Mouse (Mus musculus): ENCODE results near the gene Atg14. TPM values are rescaled to one million over a fixed set of nuclear protein-coding genes. Genes with fewer than 3 reads are reported as not detected.
A peak's percentile ranks its signal among the peaks of the same experiment; 100 is the strongest.

Gene Atg14
- polyA plus RNA-seq, 1 experiment from 2014 or later = 10.2 TPM

DNA sequence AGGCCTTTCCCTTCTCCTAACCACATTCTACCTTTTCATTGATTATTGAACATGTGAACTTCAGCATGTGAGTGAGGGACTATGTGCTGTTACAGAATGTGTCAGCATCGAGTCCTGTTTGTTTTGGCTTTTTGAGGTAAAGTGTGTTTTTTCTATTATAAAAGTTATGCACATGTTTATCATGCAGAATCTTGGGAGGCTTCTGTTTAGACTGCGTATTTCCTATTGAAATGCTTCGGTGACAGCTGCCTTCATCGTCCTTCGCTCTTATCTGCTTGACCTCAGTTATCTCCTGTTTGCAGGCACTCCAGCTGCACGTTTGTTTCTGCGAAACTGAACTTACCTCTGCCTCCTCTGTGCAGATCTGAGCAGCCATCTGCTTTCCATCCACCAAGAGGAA lies 48.1 kb downstream of the Atg14 start:
- no peak overlapping the region for H3K4me3 ChIP-seq (ENCODE audit: low read depth, low read length)
- peak; percentile 98 for ATAC-seq (replicated peaks; ENCODE audit: low FRiP score)
- H3K27ac ChIP-seq (ENCODE audit: low read depth, low read length) = peak overlapping the region; percentile 91
- no peak for DNase-seq (ENCODE audit: low spot score)
- peak overlapping the region; percentile 50 for H3K4me2 ChIP-seq
- WGBS = 13% methylated on average over 7 of the region's 7 CpGs
- peaks cover 47% of the 10 kb centered on the region for H3K4me1 ChIP-seq (replicated peaks; ENCODE audit: control insufficient read depth, insufficient read depth, low read length)
- no peaks in the 10 kb centered on the region for H3K27me3 ChIP-seq (replicated peaks; ENCODE audit: control insufficient read depth, insufficient read depth, low read length)
- no peaks in the 10 kb centered on the region for H3K36me3 ChIP-seq (ENCODE audit: control insufficient read depth, insufficient read depth, low read length)
- 0 out of 2 replicates have a peak overlapping the region, but pooled peaks have one; percentile 35 for H3K9ac ChIP-seq (ENCODE audit: low read depth, low read length)
- H3K9me3 ChIP-seq (ENCODE audit: control insufficient read depth, low read length) = no peaks in the 10 kb centered on the region

DNA sequence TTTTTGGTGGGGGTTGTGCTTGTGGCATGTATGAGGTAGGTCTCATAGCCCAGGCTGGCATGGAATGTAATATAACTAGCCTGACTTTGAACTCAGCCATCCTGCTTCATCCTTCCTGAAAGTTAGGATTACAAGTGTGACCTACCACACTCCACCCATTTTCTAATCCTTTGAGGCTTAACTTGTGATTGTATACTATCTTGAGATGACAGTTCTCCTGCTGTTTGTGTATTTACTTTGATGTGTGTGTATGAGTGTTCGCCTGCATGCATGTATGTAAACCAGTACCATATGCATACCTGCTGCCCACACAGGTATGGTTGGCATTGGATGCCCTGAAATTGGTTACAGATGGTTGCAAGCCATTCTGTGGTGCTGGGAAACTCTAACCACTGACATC lies 48.8 kb downstream of the Atg14 start:
- H3K4me2 ChIP-seq = peak overlapping the region; percentile 50

DNA sequence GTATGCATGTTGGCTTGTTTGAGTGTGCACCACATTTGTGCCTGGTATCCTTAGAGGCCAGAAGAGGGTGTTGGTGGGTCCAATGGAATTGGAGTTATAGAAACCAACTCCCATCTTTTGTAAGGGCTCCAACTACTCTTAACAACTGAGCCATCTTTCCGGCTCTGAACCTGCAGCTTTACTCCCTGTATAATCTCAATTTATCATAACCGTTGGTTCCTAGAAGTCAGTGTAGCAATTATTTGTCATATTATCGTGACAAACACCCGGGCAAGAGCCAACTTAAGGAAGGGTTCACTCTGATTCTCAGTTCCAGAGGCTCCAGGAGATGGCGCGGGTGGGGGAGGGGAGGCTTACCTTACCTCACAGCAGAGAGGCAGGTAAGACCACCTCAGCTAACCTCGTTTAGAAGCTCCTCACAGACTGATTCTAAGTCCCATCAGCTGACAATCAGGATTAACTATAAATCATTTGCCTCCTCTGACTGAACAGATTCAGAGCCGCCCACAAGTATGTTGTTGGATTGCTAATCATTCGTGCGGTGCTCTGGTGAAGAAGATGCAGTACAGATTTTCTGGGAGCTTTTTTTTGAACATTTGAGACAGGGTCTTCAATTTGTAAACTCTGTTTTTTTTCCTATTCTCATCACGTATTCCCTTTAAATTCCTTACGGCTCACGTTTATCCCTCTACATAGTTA lies 49.5 kb downstream of the Atg14 start:
- Histone ChIP-seq H3K4me1 (replicated peaks; ENCODE audit: control insufficient read depth, insufficient read depth, low read length) (peaks cover 41% of the 10 kb centered on the region), H3K4me3 (ENCODE audit: low read depth, low read length) (no peak overlapping the region), H3K27me3 (replicated peaks; ENCODE audit: control insufficient read depth, insufficient read depth, low read length) (no peaks in the 10 kb centered on the region), H3K9ac (ENCODE audit: low read depth, low read length) (no peak overlapping the region), H3K9me3 (ENCODE audit: control insufficient read depth, low read length) (no peaks in the 10 kb centered on the region), H3K27ac (ENCODE audit: low read depth, low read length) (peak overlapping the region; percentile 91; the same call in 1 of the 2 replicates), H3K36me3 (ENCODE audit: control insufficient read depth, insufficient read depth, low read length) (no peaks in the 10 kb centered on the region), H3K4me2 (no peak overlapping the region)
- ATAC-seq (replicated peaks; ENCODE audit: low FRiP score) = no peak
- 75% methylated on average over 13 of the region's 13 CpGs for WGBS
- DNase-seq (ENCODE audit: low spot score) = no peak

More for the DNA sequence above, 48.8 kb downstream of the Atg14 start:
- Histone ChIP-seq H3K27me3 (replicated peaks; ENCODE audit: control insufficient read depth, insufficient read depth, low read length) (no peaks in the 10 kb centered on the region), H3K4me3 (ENCODE audit: low read depth, low read length) (no peak overlapping the region), H3K9ac (ENCODE audit: low read depth, low read length) (no peak overlapping the region), H3K4me1 (replicated peaks; ENCODE audit: control insufficient read depth, insufficient read depth, low read length) (peaks cover 40% of the 10 kb centered on the region), H3K36me3 (ENCODE audit: control insufficient read depth, insufficient read depth, low read length) (no peaks in the 10 kb centered on the region), H3K9me3 (ENCODE audit: control insufficient read depth, low read length) (no peaks in the 10 kb centered on the region), H3K27ac (ENCODE audit: low read depth, low read length) (peak overlapping the region; percentile 91)
- ATAC-seq (replicated peaks; ENCODE audit: low FRiP score) (no peak), DNase-seq (ENCODE audit: low spot score) (no peak)
- WGBS = 65% methylated on average over 1 of the region's 1 CpGs

DNA sequence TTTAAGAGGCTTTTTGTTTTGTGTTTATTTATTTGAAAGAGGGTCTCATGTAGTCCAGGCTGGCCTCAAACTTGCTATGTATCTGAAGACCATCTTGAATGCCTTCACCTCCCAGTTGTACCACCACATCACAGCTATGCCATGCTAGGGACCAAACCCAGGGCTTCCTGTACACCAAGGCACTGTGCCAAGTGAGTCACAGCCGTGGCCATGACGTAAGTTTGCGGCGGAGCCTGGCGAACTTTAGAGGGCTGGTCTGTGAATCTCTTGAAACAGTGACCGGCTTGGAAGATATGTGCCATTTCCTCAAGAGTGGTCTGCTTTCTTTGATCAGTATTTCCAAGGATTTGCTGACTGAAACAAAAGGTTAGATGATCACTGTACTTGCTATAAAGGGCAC lies 51.8 kb downstream of the Atg14 start:
- Histone ChIP-seq H3K4me3 (ENCODE audit: low read depth, low read length) (no peak overlapping the region), H3K9ac (ENCODE audit: low read depth, low read length) (no peak overlapping the region), H3K27ac (ENCODE audit: low read depth, low read length) (no peak overlapping the region), H3K36me3 (ENCODE audit: control insufficient read depth, insufficient read depth, low read length) (no peaks in the 10 kb centered on the region), H3K4me2 (no peak overlapping the region), H3K4me1 (replicated peaks; ENCODE audit: control insufficient read depth, insufficient read depth, low read length) (peaks cover 42% of the 10 kb centered on the region), H3K27me3 (replicated peaks; ENCODE audit: control insufficient read depth, insufficient read depth, low read length) (no peaks in the 10 kb centered on the region), H3K9me3 (ENCODE audit: control insufficient read depth, low read length) (no peaks in the 10 kb centered on the region)
- ATAC-seq (replicated peaks; ENCODE audit: low FRiP score) = no peak
- WGBS = 92% methylated on average over 6 of the region's 6 CpGs
- DNase-seq (ENCODE audit: low spot score) = no peak

DNA sequence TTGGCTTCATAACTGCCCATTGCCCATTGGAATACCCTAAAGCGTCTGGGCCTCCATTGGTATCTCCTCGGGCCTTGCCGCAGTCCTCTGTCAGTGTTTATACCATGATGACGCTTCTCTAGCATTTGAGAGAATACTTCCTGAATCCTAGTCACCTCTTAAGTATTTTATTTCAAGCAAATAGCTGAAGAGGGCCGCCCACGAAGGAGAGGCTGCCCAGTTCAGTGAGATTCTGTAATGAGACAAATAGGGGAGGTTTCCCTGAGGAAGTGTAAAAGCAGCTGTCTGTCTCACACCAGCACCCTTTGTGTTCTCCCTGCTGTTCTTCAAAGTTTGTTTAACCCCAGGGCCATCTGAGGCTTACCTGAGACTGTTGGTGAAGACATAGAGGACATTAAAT lies 53.7 kb downstream of the Atg14 start:
- no peak overlapping the region for H3K4me3 ChIP-seq (ENCODE audit: low read depth, low read length)
- DNase-seq (ENCODE audit: low spot score) (no peak), ATAC-seq (replicated peaks; ENCODE audit: low FRiP score) (no peak)
- no peaks in the 10 kb centered on the region for H3K9me3 ChIP-seq (ENCODE audit: control insufficient read depth, low read length)
- no peaks in the 10 kb centered on the region for H3K36me3 ChIP-seq (ENCODE audit: control insufficient read depth, insufficient read depth, low read length)
- H3K27ac ChIP-seq (ENCODE audit: low read depth, low read length) = no peak overlapping the region
- H3K27me3 ChIP-seq (replicated peaks; ENCODE audit: control insufficient read depth, insufficient read depth, low read length) = no peaks in the 10 kb centered on the region
- 79% methylated on average over 6 of the region's 6 CpGs for WGBS
- peaks cover 40% of the 10 kb centered on the region for H3K4me1 ChIP-seq (replicated peaks; ENCODE audit: control insufficient read depth, insufficient read depth, low read length)
- H3K4me2 ChIP-seq = no peak overlapping the region
- no peak overlapping the region for H3K9ac ChIP-seq (ENCODE audit: low read depth, low read length)

DNA sequence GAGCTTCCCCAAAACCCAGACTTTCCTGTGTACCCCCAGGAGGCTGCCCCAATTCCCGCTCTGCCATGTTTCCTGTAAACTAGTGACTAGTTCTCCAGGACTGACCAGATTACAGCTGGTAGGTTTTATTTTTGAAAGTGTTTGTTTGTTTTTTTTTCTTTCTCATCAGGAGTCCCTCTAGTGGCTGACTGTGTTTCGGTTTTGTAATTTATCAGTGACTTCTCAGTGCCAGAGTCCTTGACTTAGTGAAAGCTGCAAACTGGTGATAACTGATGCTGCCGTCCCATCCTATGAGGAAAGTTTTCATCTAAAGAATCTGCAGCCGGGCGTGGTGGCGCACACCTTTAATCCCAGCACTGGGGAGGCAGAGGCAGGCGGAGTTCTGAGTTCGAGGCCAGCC lies 54.8 kb downstream of the Atg14 start:
- Histone ChIP-seq H3K9ac (ENCODE audit: low read depth, low read length) (no peak overlapping the region), H3K9me3 (ENCODE audit: control insufficient read depth, low read length) (no peaks in the 10 kb centered on the region), H3K4me1 (replicated peaks; ENCODE audit: control insufficient read depth, insufficient read depth, low read length) (peaks cover 31% of the 10 kb centered on the region), H3K27me3 (replicated peaks; ENCODE audit: control insufficient read depth, insufficient read depth, low read length) (no peaks in the 10 kb centered on the region), H3K36me3 (ENCODE audit: control insufficient read depth, insufficient read depth, low read length) (no peaks in the 10 kb centered on the region), H3K4me3 (ENCODE audit: low read depth, low read length) (no peak overlapping the region), H3K27ac (ENCODE audit: low read depth, low read length) (no peak overlapping the region; the same call in 1 of the 2 replicates), H3K4me2 (no peak overlapping the region; the same call in 1 of the 2 replicates)
- 51% methylated on average over 8 of the region's 8 CpGs for WGBS
- DNase-seq (ENCODE audit: low spot score) (peak; percentile 56), ATAC-seq (replicated peaks; ENCODE audit: low FRiP score) (peak; percentile 86)

DNA sequence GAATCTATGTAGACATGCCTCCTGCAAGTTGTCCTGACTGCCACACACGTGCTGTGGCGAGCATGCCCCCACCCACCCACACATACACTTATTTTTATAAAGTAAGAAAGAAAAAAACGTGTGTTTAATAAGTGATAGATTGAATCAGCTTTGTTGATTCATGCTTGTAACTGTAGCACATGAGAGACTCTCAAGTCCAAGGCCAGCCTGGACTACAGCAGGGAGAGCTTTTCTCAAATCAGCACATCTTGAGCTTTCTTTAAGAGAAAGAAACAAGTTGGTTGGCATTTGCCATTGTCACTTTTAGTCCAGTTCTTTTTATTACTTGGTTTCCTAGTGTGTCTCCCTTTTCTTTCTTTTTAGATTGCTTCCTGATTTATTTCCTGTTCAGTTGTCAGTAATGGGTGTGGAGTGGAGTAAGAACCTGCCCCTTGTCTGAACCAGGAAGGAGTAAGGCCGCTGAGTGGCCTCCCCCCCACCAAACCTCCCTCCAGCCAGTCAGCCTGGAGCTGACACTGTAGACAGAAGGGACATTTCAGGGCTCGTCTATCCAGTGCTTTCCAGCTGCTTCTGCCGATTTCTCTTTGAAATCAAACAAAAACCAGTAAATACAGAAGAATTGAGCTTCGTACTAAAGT lies 55.5 kb downstream of the Atg14 start:
- Histone ChIP-seq H3K4me3 (ENCODE audit: low read depth, low read length) (no peak overlapping the region), H3K27ac (ENCODE audit: low read depth, low read length) (peak overlapping the region; percentile 72), H3K9me3 (ENCODE audit: control insufficient read depth, low read length) (no peaks in the 10 kb centered on the region), H3K4me1 (replicated peaks; ENCODE audit: control insufficient read depth, insufficient read depth, low read length) (peaks cover 26% of the 10 kb centered on the region), H3K9ac (ENCODE audit: low read depth, low read length) (no peak overlapping the region), H3K4me2 (peak overlapping the region; percentile 34), H3K36me3 (ENCODE audit: control insufficient read depth, insufficient read depth, low read length) (no peaks in the 10 kb centered on the region), H3K27me3 (replicated peaks; ENCODE audit: control insufficient read depth, insufficient read depth, low read length) (no peaks in the 10 kb centered on the region)
- DNase-seq (ENCODE audit: low spot score) = no peak
- ATAC-seq (replicated peaks; ENCODE audit: low FRiP score) = peak; percentile 50; the same call in 1 of the 2 replicates
- 46% methylated on average over 7 of the region's 7 CpGs for WGBS

DNA sequence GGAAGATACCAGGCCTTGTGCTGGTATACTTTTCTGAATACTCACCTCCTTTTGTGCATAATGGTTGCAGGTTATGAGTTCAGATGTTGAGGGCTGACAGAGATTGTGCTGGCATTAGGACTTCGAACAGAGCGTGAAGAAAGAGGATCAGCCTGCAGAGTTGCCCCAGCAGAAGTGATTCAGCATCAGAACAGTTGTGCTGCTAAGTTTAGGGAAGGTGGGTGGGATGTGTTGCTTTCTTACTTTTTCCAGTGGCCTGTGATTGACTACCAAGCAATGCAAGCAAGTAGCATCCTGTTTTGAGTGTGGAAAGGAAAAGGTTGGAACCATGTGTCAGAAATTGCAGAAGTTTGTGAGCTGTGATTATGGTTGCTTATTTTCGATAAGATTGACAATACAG lies 56.8 kb downstream of the Atg14 start:
- no peak overlapping the region for H3K4me2 ChIP-seq
- H3K36me3 ChIP-seq (ENCODE audit: control insufficient read depth, insufficient read depth, low read length) = no peaks in the 10 kb centered on the region
- no peaks in the 10 kb centered on the region for H3K9me3 ChIP-seq (ENCODE audit: control insufficient read depth, low read length)
- ATAC-seq (replicated peaks; ENCODE audit: low FRiP score) (no peak), DNase-seq (ENCODE audit: low spot score) (no peak)
- H3K4me1 ChIP-seq (replicated peaks; ENCODE audit: control insufficient read depth, insufficient read depth, low read length) = peaks cover 18% of the 10 kb centered on the region
- no peak overlapping the region for H3K9ac ChIP-seq (ENCODE audit: low read depth, low read length)
- WGBS = 90% methylated on average over 3 of the region's 3 CpGs
- no peaks in the 10 kb centered on the region for H3K27me3 ChIP-seq (replicated peaks; ENCODE audit: control insufficient read depth, insufficient read depth, low read length)
- no peak overlapping the region for H3K4me3 ChIP-seq (ENCODE audit: low read depth, low read length)
- no peak overlapping the region for H3K27ac ChIP-seq (ENCODE audit: low read depth, low read length)

DNA sequence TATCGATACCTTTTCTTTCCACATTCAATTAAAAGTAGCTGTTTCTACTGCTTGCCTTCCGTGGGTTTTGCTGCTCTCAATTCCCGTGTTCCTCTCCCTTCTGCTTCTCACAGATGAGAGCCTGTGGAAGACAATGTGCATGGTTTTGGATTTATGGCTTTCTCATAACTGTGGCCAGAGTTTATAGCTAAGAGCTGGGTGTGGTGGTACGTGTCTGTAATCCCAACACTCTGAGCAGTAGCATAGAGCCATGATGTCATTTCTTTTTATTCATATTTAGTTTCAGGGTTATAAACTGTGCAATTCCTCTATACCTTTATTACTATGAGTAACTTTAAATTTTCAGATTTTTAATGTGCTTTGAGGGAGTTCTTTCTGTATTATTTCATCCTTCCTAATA lies 60.2 kb downstream of the Atg14 start:
- H3K36me3 ChIP-seq (ENCODE audit: control insufficient read depth, insufficient read depth, low read length) = 0 out of 2 replicates have a peak, but pooled peaks cover 2% of the 10 kb centered on the region

More for the DNA sequence above, 60.2 kb downstream of the Atg14 start:
- Histone ChIP-seq H3K9ac (ENCODE audit: low read depth, low read length) (no peak overlapping the region), H3K27ac (ENCODE audit: low read depth, low read length) (no peak overlapping the region), H3K27me3 (replicated peaks; ENCODE audit: control insufficient read depth, insufficient read depth, low read length) (no peaks in the 10 kb centered on the region), H3K4me1 (replicated peaks; ENCODE audit: control insufficient read depth, insufficient read depth, low read length) (peaks cover 12% of the 10 kb centered on the region), H3K4me3 (ENCODE audit: low read depth, low read length) (no peak overlapping the region), H3K4me2 (no peak overlapping the region), H3K9me3 (ENCODE audit: control insufficient read depth, low read length) (no peaks in the 10 kb centered on the region)
- DNase-seq (ENCODE audit: low spot score) (no peak), ATAC-seq (replicated peaks; ENCODE audit: low FRiP score) (no peak)
- 91% methylated on average over 4 of the region's 4 CpGs for WGBS

All from liver, embryonic 11.5 days (tissue).